Mouse (Mus musculus) hindbrain, postnatal 0 days (tissue): ENCODE data around the gene Apba1. TPM values are rescaled to one million over a fixed set of nuclear protein-coding genes. Genes with fewer than 3 reads are reported as not detected.

Experiments
- ATAC-seq: fragments of 200-750 bp; cut with Nextera tagmentation; 2 replicates; pipeline ENCODE4 v1.8.0; 2017; ENCODE audit warnings: mild to moderate bottlenecking, moderate TSS enrichment, moderate library complexity
- DNase-seq: peaks from one replicate; pipeline ENCODE4 v3.0.0-alpha.2; 2015; ENCODE audit warnings: low spot score
- H3K27ac ChIP-seq: fragments of 300-500 bp; sonication (generic); 2 replicates; pipeline ENCODE4 v1.5.1; 2014; ENCODE audit warnings: mild to moderate bottlenecking
- H3K27me3 ChIP-seq: fragments of 300-500 bp; sonication (generic); 2 replicates; pipeline ENCODE4 v1.6.1; 2014; ENCODE audit warnings: low read length, mixed read lengths; ENCODE audit not compliant: insufficient read depth
- H3K36me3 ChIP-seq: fragments of 300-500 bp; sonication (generic); 2 replicates; pipeline ENCODE4 v1.6.1; 2014; ENCODE audit warnings: low read length, mixed read lengths; ENCODE audit not compliant: insufficient read depth
- H3K4me1 ChIP-seq: fragments of 300-500 bp; sonication (generic); 2 replicates; pipeline ENCODE4 v1.6.1; 2014; ENCODE audit warnings: antibody characterized with exemption, low read length, mixed read lengths; ENCODE audit not compliant: insufficient read depth
- H3K4me2 ChIP-seq: fragments of 300-500 bp; sonication (generic); 2 replicates; pipeline ENCODE4 v1.6.1; 2014; ENCODE audit warnings: low read depth, mild to moderate bottlenecking, low read length, moderate library complexity, mixed read lengths
- H3K4me3 ChIP-seq: fragments of 300-500 bp; sonication (generic); 2 replicates; pipeline ENCODE4 v1.5.1; 2014; ENCODE audit warnings: low read length
- H3K9ac ChIP-seq: fragments of 300-500 bp; sonication (generic); replicated peaks from 2 replicates; pipeline ENCODE4 v1.6.1; 2014; ENCODE audit warnings: mild to moderate bottlenecking, low read length, moderate library complexity, mixed read lengths
- H3K9me3 ChIP-seq: fragments of 300-500 bp; sonication (generic); 2 replicates; pipeline ENCODE4 v1.6.1; 2016; ENCODE audit warnings: low read length, mixed read lengths
- CTCF ChIP-seq: IDR thresholded peaks from 2 replicates; pipeline ENCODE4 v1.5.1; 2016; ENCODE audit warnings: antibody characterized with exemption, control low read depth, low read depth
- WGBS: fragments of 180-500 bp; shearing (Covaris S2); extraction: QIAGEN DNeasy Blood & Tissue Kit; methylation state at CpG from one replicate; pipeline ENCODE4 v1.1.7; 2014; 5-methylcytosine and 5-hydroxymethylcytosine counted together
- polyA plus RNA-seq: library from polyadenylated mRNA; unstranded; fragments of >200 nt; fragmentation: Nextera tagmentation; extraction: Ambion mirVana; gene quantifications from 2 replicates; pipeline ENCODE4 v1.2.1, GENCODE M21; 2015
- total RNA-seq: library from RNA; depleted of rRNA; stranded (reverse); fragments of >200 nt; gene quantifications from 2 replicates; pipeline ENCODE4 v1.2.3, GENCODE M21; 2014

Gene Apba1
- total and polyA plus RNA-seq, 2 experiments from 2014 or later, result 15.5 to 173 TPM

DNA sequence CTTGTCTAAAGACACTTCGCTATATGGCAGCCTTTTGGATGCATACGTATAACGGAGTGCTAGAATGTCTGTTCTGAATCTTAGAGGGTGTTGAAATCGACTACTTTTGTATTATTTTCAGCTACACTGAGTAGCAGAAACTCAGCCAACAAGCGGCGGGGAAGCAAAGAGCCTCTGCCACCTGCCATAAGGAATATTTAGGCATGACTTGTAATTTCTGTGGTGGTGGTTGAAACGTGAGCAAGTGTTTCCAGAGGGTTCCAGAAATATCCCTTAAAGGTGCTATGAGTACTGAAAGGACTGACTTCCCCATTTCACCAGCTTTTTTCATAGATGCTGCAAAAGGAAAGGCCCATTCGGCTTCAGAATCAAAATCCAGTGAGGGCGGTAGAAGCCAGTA lies 107.4 kb downstream of the Apba1 start:
- Histone ChIP-seq H3K4me2 (no peak overlapping the region), H3K4me1 (no peaks in the 10 kb centered on the region; the same call in 1 of the 2 replicates), H3K27me3 (no peaks in the 10 kb centered on the region), H3K27ac (peak overlapping the region; percentile 67; the same call in 1 of the 2 replicates), H3K9me3 (no peaks in the 10 kb centered on the region), H3K36me3 (no peaks in the 10 kb centered on the region), H3K4me3 (no peak overlapping the region), H3K9ac (no peak overlapping the region)
- WGBS, result 73% methylated on average over 9 of the region's 9 CpGs
- ATAC-seq (no peak), DNase-seq (peak; percentile 54)
- no peak for TF ChIP-seq CTCF

DNA sequence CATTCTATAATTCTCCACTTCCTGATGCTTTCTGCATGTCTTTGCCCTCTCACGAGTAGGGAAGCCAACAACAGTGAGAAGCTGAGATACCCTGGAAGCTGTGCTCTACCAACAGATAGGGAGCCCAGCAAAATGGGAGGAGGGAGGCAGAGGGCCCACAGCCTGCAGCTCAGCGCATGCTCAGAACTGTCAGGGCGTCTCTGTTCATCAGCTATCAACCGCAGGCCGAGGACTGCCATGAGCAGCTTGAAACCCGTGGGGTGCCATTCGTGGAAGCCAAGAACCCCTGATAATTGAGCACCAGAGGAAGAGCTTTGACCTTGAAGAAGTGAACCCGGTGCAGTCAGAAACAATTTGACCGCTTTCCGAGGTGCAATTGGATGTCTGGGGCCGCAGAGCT lies 108.4 kb downstream of the Apba1 start:
- Histone ChIP-seq H3K4me2 (no peak overlapping the region), H3K36me3 (no peaks in the 10 kb centered on the region), H3K4me3 (no peak overlapping the region), H3K27ac (peak overlapping the region; percentile 67; the same call in 1 of the 2 replicates), H3K4me1 (no peaks in the 10 kb centered on the region; the same call in 1 of the 2 replicates), H3K9me3 (no peaks in the 10 kb centered on the region), H3K27me3 (no peaks in the 10 kb centered on the region), H3K9ac (no peak overlapping the region)
- WGBS, result 58% methylated on average over 11 of the region's 11 CpGs
- peak; percentile 69 for DNase-seq
- no peak for TF ChIP-seq CTCF
- peak; percentile 33; the same call in 1 of the 2 replicates for ATAC-seq

DNA sequence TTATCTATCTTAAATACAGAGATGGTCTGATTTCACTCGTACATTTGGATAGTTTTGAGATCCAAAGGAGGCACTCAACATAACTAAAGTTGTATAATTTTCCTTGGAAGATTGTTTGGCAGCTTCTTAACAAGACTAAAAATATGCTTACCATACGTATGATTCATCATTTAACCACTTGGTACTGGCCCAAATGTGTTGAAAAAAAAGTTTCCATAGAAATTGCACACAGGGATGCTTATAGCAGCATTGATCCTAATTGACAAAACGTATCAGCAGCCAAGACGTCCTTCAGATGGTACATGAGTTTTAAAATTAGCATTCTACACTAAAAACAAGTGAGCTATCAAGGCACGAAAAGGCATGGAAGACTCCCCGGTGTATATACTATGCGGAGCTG lies 108.9 kb downstream of the Apba1 start:
- 78% methylated on average over 7 of the region's 7 CpGs for WGBS

DNA sequence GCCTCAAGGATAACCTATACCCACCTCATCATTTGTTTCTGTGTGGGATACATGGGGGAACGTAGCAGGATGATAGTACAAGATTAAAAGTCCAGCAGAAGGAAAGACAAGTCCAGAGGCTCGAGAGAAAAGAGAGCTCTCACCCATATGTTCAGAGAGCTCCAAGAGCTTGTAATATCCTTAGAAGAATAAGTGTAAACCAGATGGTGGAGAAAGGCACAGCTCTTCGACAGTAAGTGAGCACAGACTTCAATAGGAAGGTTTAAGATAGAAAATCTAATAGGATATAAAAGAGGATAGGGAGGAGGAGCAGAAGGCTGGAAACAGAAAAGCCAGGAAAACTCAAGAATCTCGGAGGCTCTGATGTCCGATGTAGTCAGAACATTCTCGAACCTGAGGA lies 115.8 kb downstream of the Apba1 start:
- ATAC-seq (no peak), DNase-seq (no peak)
- H3K9ac ChIP-seq, result no peak overlapping the region
- TF ChIP-seq CTCF, result no peak
- H3K36me3 ChIP-seq, result no peaks in the 10 kb centered on the region
- H3K9me3 ChIP-seq, result no peaks in the 10 kb centered on the region
- H3K27ac ChIP-seq, result no peak overlapping the region
- no peaks in the 10 kb centered on the region for H3K27me3 ChIP-seq
- WGBS, result 85% methylated on average over 6 of the region's 6 CpGs
- peaks cover 6% of the 10 kb centered on the region; the same call in 1 of the 2 replicates for H3K4me1 ChIP-seq
- H3K4me2 ChIP-seq, result no peak overlapping the region
- no peak overlapping the region for H3K4me3 ChIP-seq

More for the DNA sequence above, 108.9 kb downstream of the Apba1 start:
- H3K9me3 ChIP-seq, result no peaks in the 10 kb centered on the region
- no peak for TF ChIP-seq CTCF
- H3K27ac ChIP-seq, result peak overlapping the region; percentile 45; the same call in 1 of the 2 replicates
- no peak overlapping the region for H3K4me2 ChIP-seq
- H3K4me1 ChIP-seq, result no peaks in the 10 kb centered on the region; the same call in 1 of the 2 replicates
- ATAC-seq (no peak), DNase-seq (no peak)
- no peak overlapping the region for H3K4me3 ChIP-seq
- no peaks in the 10 kb centered on the region for H3K36me3 ChIP-seq
- no peak overlapping the region for H3K9ac ChIP-seq
- no peaks in the 10 kb centered on the region for H3K27me3 ChIP-seq

DNA sequence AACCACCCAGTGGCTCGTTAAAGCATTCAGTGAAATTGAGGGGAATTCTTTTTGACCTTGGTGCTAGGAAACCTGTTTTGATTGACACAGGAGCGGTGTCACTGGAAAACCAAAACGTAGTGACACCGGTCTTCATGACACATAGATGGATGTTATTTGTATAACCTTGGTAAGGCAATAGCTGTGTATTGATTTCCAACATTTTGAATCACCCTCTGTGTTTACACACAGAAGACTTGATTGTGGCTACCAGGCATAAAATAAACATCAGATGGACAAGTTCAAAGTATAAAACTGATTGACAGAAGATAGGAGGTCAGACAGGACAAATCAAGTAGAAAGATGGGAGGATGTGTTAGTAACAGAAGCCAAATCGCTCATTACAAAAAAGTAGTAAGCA lies 117.1 kb downstream of the Apba1 start:
- DNase-seq, result no peak
- ATAC-seq, result no peak
- Histone ChIP-seq H3K4me1 (peaks cover 9% of the 10 kb centered on the region), H3K27me3 (no peaks in the 10 kb centered on the region), H3K27ac (no peak overlapping the region), H3K36me3 (no peaks in the 10 kb centered on the region), H3K9ac (no peak overlapping the region), H3K9me3 (no peaks in the 10 kb centered on the region), H3K4me3 (no peak overlapping the region), H3K4me2 (no peak overlapping the region)
- no peak for TF ChIP-seq CTCF
- WGBS, result 82% methylated on average over 5 of the region's 5 CpGs

DNA sequence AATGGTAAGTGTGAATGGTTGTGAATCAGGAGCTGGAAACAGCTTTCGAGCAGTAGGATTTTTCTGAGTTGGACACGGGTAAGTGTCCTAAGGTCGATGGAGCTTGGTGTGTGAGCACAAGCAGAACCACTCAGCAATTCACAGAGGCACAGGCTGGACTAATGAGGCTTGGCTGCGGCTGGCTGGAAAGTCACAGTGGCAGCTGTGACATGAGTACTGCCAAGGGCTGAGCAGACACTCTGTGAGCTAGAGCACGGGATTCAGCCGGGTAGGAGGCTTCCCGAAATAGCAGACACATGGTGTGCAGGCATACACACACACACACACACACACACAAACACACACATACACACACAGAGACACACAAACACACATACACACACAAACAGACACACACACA lies 121.2 kb downstream of the Apba1 start:
- H3K27ac ChIP-seq, result peak overlapping the region; percentile 56
- ATAC-seq, result peak; percentile 93
- H3K4me2 ChIP-seq, result no peak overlapping the region
- H3K4me1 ChIP-seq, result peaks cover 9% of the 10 kb centered on the region
- WGBS, result 38% methylated on average over 7 of the region's 7 CpGs
- H3K9me3 ChIP-seq, result no peaks in the 10 kb centered on the region
- H3K9ac ChIP-seq, result no peak overlapping the region
- TF ChIP-seq CTCF, result no peak
- peak; percentile 86 for DNase-seq
- H3K36me3 ChIP-seq, result no peaks in the 10 kb centered on the region
- H3K4me3 ChIP-seq, result no peak overlapping the region
- no peaks in the 10 kb centered on the region for H3K27me3 ChIP-seq

DNA sequence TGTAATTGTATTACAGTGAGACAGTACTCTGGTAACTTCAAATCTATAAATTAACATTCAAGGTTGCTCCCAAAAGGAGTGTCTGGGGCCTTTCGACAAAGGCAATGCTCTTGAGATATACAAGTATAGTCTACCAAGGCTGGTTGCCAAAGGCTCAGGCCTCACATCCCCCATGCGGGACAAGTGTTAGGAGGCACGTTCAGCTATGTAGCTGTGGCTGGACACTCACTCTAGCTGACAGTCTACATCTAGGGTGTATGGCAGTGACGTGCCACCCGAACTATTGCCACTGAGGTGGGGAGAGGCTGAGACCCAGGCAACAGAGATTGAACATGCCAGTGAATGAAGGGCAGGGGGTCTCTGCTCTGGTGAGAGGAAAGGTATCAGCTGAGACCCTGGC lies 127.5 kb downstream of the Apba1 start:
- Histone ChIP-seq H3K4me1 (no peaks in the 10 kb centered on the region), H3K4me3 (no peak overlapping the region), H3K4me2 (no peak overlapping the region), H3K36me3 (no peaks in the 10 kb centered on the region), H3K9ac (no peak overlapping the region), H3K27ac (no peak overlapping the region), H3K27me3 (no peaks in the 10 kb centered on the region), H3K9me3 (no peaks in the 10 kb centered on the region)
- ATAC-seq (no peak), DNase-seq (no peak)
- WGBS, result 82% methylated on average over 5 of the region's 5 CpGs
- no peak for TF ChIP-seq CTCF
